Mouse (Mus musculus): ENCODE data around the gene Hcn3. TPM values are rescaled to one million over a fixed set of nuclear protein-coding genes. Genes with fewer than 3 reads are reported as not detected.
A peak's percentile ranks its signal among the peaks of the same experiment; 100 is the strongest.
"Not testable (repeated sequence)": the region's sequence is repeated elsewhere in the genome, so short reads cannot be mapped to it uniquely, and the experiment has no call there.

Hcn3 gene
- polyA plus RNA-seq, 2 experiments from 2014 or later, result 0.50 to 0.69 TPM

DNA sequence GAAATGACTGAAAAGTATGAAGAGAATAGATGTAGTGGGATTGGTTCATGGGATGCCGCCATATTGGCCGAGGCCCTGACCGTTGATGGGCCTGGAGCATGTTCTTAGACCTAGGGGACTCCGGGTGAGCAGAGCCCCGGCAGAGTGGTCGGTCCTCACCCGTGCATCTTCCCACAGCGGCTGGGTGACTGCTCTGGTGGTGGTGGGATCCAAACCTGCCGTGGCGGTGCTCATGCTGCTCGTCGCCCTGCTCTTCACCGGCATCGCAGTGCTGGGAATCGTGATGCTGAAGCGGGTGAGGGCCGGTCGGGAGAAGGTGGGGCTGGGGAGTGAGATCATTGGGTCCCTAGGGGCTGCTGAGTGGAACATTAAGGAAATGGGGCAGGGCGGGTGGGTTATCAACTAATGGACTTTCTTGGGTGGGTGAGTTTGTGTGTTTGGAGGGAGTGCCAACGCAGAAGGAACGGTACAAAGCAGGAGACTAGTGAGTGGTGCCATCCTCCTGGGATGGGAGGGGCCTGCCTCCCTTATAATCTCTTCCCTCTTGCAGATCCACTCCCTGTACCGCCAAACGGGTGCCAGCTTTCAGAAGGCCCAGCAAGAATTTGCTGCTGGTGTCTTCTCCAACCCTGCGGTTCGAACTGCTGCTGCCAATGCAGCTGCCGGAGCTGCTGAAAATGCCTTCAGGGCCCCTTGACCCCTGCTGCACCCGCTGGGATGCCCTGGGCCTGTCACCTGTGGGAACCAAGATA is 21.9 kb upstream of the Hcn3 start:
- no peak for ATAC-seq

DNA sequence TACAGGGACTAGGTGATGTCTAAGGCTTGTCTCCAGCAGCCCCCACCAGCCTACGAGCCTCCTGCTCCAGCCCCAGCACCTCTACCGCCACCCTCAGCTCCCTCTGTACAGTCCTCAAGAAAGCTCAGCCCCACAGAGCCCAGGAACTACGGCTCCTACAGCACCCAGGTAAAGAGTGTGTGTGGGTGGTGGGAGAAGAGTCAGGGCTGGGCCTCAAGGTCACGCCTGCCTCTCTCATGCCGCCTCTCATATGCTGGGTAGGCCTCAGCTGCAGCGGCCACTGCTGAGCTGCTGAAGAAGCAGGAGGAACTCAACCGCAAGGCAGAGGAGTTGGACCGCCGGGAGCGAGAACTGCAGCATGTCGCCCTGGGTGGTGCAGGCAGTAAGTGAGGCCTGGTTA is 19.1 kb upstream of the Hcn3 start:
- ATAC-seq, result no peak

DNA sequence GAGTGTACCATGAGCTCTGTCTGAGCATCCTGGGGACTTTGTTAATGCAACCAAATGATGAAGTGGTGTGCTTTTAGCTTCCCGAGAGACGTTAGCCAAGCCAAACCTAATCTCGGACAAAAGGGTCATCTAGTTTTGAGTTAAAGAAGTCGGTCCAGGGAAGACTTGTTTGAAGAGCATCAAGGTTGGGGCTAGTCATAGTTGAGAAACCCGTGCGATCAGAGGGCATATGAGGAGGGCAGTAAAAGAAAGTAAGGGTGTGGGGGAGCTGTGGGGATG is 18.1 kb upstream of the Hcn3 start:
- ATAC-seq, result no peak

DNA sequence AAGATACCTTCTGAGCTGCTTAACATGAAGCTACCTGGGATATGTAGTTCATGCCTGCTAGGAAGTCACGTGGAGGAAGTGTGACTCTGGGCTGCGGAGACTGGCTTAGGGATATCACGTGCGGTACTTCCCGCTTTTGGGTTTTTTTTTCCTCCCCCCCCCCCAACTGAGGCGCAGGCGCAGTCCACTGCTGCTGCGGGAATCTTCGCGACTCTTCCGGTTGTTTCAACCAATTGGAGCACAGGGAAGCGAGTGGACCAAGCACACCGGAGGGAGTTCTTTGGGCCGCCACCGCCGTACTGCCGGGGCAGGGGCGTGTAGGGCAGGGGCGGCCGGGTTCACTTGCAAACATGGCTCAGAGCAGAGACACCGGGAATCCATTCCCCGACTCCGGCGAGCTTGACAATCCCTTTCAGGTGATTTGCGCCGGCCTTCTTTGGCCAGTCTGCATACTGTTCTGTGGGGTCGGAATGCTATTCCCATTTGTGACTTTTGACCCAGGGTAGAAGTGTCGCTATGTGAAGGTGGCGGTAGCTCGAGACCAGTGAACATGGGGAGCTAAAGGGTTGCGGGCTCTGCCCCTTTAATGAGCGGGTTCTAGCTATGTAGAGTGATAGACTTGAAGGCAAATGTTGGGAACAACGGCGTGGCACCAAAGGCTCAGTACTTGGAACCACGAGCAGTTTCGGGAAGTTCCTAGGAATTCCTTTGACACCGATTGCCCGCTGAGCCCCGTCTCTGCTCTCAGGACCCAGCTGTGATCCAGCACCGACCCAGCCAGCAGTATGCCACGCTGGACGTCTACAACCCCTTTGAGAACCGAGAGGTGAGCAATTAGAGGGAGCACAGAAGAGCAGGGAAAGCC is 17.5 kb upstream of the Hcn3 start, which contains the start of gene Scamp3:
Scamp3 (plus strand) TSS at position 232 of the 865 bp plus-strand sequence.
- ATAC-seq, result peak; percentile 97

DNA sequence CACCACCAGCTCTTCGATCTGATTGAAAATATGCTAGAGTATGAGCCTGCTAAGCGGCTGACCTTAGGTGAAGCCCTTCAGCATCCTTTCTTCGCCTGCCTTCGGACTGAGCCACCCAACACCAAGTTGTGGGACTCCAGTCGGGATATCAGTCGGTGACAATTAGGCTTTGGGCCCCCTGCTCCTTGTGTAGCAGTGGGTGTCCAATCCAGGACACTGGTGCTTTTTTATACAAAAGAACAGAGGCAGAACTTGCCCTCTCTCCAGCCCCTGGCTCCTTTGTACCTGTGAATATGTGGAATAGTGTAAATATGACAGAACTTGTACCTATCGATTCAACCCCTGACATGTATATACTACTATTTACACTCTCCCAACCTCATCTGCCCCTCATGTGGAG is 16.4 kb upstream of the Hcn3 start:
- ATAC-seq, result no peak

DNA sequence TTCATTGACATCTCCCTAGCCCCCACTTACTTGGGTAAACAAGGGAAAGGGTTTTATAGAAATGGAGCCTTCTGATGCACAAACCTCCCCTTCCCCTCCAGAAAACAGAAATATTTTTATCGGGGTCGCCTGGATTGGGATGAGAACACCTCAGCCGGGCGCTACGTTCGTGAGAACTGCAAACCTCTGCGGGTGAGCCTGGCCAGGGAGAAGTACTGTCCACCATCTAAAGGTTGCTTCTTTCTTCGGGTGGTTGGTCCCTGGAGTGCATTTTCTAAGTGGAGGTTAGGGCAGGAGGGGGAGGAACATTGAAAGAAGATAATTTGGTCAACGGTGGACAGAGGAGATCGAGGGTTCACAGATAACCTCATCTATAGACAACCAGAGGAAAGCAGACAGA is 15.5 kb upstream of the Hcn3 start:
- ATAC-seq, result no peak

DNA sequence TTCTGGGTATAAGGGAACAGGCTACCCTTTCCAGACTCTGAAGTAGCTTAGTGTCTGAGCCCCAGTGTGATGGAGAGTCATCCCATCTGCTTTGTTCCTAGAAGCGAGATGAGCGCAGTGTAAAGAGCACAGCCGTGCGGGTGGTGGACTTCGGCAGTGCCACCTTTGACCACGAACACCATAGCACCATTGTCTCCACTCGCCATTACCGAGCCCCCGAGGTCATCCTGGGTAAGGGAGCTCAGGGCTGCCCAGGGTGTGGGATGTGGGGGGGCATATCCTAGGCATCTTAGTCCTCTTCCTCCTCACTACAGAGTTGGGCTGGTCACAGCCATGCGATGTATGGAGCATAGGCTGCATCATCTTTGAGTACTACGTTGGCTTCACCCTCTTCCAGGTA is 14.8 kb upstream of the Hcn3 start:
- ATAC-seq, result no peak

DNA sequence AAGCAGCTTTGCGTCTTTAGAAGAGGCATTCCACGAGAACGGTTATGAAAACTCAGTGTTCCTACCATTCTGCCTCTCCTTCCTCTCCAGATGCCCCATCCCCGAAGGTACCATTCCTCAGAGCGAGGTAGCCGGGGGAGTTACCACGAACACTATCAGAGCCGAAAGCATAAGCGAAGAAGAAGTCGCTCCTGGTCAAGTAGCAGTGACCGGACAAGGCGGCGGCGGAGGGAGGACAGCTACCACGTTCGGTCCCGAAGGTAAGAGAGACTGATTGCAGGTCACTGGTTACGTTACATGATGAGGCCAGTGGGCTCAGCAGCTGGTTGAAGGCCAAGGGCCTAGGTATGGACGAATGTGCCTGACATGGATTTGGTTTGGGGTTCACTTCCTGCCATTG is 6.9 kb upstream of the Hcn3 start:
- ATAC-seq, result no peak

DNA sequence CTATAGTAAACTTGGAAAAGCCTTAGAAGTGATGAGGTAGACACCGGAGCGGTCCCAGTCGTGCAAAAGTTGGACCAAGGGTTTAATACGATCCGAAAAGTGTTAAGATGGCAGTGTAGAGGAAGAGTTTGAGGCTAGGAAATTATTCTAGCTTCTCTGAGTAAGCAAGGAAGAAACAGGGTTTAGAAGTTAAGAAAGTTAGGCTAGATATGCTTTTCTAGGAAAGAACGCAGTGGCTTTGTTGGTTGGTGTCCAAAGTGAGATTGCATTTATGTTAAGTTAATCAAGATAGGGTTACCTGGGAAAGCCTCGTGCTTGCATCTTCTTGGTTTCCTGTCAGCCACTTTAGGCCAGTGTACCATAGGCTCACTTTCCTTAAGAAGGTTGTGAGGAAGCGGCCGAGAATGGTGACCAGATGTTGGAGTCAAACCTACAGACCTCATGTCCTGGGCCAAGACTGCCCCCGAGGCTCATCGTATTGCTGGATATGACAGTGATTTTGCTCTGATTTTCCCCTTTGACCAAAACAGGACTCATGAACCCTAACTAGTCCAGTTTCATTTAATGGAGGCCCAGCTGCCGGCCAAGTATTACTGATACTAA is 5.4 kb upstream of the Hcn3 start:
- no peak for ATAC-seq

DNA sequence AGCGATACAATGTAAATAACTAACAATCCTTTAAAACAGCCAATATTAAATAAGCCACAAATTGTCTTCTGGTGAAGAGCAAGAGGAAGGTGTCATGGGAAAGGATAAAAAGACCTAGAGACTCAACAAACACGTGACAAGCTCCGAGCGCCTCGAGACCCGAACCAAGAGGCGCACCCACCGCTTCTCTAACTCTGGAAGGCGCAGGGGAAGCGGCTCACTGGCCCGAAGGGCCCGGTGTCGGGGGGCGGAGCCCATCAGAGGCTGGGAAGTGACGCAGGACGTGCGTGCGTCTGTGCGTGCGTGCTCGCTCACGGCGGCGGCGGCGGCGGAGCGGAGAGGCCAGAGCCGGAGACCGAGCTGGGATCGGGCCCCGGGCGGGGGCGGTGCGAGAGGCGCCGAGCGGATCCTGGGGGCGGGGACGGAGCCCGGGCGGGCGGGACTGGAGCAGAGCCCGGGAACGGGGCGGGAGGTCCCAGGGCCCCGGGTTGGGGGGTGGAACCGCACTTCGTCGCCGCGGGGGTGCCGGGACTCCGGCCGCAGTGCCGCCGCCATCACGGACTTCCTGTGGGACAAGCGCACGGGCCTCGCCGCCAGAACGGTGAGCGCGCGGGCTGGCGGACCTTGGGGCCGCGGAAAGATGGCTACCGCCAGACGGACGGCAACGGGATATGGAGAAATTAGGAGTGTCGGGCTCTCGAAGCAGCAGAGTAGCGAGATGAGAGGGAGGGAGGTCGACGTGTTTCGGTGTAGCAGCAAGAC is 4.7 kb upstream of the Hcn3 start, which contains the start of gene Clk2:
Clk2 (plus strand) TSS at position 290 of the 762 bp plus-strand sequence.
- peak; percentile 95 for ATAC-seq

DNA sequence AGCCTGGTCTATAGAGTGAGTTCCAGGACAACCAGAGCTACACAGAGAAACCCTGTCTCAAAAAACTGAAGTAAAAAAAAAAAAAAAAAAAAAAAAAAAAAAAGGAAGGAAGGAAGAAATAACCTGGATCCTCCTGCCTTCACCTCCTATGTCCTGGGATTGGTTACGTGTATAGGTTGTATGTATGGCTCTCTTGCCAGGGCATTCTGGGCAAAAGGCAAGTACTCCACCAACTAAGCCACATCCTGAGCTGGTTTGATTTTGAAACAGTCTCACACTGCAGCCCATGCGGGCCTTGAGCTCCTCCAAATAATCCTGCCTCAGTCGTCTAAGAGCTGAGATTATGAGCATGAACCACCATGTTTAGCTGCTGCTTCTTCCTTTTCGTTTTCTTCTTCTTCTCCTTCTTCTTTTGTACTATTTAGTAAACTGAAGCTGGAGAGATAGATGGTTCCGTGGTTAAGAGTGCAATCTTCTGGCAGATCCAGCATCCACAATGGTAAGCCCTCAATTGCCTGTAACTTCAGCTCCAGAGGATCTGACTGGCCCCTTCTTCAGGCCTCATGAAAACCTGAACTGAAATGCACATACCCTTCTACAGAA is 3.7 kb upstream of the Hcn3 start:
- ATAC-seq, result no peak

DNA sequence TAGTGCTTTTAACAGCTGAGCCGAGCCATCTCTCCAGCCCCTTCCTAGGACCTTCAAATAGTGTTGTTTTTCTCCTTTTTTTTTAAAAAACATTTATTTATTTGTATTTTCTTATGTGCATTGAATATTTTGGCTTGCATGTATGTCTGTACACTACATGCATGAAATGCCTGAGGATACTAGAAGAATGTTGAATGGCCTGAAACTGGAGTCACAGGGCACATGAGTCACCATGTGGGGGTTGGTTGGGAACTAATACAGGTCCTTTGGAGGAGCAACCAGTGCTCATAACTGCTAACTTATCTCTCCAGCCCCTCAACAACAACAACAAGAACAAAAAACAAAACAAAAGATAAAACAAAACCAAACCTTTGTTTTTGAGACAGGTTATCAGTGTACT is 3.1 kb upstream of the Hcn3 start:
- no peak for ATAC-seq

DNA sequence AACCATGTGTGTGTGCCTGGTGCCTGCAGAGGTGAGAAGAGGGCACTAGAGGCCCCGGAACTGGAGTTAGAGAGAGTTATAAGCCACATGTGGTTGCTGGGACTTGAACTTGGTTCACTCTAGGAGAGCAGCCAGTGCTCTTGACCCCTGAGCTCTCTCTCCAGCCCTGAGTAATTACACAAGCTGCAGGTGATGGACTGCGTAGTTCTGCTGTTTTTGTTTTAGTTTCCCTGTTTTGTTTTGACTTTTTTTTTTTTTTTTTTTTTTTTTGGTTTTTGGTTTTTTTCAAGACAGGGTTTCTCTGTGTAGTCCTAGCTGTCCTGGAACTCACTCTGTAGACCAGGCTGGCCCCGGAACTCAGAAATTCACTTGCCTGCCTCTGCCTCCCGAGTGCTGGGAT is 1.8 kb upstream of the Hcn3 start:
- no peak for ATAC-seq

DNA sequence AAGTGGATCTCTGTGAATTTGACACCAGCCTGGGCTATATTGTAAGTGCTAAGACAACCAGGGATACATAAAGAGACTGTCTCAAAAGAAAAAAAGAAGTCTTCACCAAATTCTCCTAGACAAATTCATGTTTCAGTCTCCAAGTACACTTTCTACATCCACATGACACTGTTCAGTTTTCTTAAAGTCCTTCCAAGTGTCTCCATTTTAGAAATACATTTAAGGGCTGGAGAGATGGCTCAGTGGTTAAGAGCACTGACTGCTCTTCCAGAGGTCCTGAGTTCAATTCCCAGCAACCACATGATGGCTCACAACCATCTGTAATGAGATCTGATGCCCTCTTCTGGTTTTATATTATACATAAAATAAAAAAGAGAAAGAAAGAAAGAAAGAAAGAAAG is 1.2 kb upstream of the Hcn3 start:
- not testable (repeated sequence) for ATAC-seq

DNA sequence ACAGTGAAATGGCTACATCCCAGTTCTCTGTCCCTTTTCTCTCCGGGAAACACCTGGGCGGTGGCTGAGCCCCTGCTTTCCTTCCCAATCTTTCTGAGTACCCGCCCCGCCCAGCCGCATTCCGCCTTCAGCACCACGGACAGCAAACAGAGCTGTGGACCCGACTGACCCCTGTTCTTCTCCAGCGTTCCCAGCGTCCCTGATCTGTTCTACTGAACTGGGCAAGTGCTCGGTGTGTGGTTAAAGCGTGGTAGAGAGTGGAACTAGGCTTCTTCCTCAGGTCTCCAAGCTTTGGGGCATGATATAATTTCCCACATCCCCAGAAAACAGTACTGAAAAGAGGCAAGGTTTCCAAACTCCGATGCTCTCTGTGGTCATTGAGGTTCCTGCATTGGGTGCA is 785 bp downstream of the Hcn3 start:
- ATAC-seq, result no peak

DNA sequence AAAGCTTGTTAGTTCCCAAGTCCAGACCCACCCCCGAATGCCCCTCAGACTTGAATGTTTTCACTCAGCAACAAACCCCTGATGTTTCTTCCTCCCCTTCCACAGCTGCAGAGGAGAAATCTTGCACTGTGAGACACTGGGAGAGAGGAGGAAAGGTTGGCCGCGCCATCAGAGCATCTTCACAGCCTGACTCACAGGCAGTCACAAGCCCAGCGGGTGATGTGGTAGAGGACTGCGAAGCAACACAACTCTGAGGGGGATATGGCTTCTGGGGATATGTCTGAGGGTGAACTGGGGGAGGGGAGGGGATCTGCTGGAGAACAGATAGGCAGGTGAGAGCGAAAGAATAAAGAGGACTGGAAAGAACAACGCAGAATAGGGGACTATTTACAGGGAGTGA is 1.3 kb downstream of the Hcn3 start:
- ATAC-seq, result no peak

DNA sequence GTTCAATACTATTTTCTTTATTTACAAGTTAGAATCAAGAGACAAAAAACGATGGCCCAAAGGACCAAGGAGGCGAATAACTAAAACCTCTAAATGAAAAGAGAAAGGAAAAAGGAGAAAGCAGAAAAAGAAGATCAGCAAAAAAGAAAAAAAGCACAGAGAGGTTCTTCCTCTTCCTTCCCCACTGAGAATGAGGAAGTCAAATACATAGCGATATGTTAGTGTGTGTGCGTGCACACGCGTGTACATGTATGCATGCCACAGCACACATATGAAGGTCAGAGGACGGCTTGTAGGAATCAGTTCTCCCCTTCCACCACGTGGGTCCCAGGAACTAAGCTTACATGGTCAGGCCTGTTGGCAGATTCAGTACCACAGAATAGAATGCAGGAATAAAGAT is 3.0 kb downstream of the Hcn3 start:
- no peak for ATAC-seq

DNA sequence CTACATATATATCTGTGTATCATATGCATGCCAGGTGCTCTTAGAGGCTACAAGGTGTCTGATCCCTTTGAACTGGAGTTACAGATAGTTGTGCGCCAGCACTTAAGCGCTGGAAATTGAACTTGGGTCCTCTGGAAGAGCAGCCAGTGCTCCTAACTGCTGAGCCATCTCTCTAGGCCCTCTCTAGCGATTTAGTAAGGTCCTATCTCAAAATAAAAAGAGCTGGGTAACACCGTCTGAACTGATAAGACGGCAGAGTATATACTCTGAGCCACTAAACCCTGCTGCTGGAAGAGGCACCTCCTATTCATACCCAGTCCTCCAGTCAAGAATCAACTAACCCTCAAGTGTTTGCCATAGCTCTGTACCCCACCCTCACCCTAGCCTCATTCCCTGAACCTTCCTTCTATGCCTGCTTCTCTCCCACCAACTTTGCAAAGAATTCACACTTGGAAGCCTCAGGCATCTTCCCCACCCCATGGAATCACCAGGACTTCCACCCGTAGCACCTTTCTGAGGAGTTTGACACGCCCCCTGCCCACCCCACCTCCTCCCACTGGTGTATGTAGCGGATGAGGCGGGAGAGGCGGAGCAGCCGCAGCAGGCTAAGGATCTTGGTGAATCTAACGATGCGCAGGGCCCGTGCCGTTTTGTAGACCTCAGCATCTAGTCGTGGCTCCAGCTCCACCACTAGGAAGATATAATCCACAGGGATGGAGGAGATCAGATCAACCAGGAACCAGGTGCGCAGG is 7.7 kb downstream of the Hcn3 start:
- no peak for ATAC-seq

DNA sequence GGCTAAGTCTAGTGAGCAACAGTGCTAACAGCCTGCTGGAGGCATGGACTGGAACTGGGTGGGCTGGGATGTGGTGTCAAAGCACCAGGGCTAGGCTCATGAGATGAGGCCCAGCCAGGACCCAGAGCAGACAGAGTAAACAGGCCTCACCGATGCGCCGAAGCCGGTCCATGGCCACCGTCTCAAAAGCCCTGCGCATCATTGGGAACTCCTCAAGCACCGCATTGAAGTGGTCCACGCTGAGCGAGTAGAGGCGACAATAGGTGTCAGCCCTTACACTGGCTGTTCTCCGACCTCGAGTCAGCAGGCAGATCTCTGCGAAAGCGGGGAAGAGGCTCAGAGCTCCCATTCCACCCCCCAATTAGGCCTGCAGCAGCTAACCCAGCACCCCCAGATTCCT is 11.4 kb downstream of the Hcn3 start:
- ATAC-seq, result no peak

DNA sequence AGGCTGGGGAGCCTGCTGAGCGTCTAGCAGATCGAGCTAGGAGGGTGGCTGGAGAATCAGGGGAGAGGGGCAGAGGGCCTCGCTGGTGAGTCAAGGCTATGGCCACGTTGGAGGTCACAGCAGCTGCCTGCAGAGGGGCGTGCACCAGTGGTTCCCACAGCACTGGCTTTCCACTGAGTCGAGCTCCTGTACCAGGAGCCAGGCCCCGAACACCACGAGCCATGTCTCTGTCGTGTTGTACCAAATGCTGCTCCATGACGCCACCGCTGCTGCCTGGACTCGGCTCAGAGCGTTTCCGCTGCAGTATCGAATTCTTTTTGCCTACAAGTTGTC is 12.1 kb downstream of the Hcn3 start:
- ATAC-seq, result no peak

DNA sequence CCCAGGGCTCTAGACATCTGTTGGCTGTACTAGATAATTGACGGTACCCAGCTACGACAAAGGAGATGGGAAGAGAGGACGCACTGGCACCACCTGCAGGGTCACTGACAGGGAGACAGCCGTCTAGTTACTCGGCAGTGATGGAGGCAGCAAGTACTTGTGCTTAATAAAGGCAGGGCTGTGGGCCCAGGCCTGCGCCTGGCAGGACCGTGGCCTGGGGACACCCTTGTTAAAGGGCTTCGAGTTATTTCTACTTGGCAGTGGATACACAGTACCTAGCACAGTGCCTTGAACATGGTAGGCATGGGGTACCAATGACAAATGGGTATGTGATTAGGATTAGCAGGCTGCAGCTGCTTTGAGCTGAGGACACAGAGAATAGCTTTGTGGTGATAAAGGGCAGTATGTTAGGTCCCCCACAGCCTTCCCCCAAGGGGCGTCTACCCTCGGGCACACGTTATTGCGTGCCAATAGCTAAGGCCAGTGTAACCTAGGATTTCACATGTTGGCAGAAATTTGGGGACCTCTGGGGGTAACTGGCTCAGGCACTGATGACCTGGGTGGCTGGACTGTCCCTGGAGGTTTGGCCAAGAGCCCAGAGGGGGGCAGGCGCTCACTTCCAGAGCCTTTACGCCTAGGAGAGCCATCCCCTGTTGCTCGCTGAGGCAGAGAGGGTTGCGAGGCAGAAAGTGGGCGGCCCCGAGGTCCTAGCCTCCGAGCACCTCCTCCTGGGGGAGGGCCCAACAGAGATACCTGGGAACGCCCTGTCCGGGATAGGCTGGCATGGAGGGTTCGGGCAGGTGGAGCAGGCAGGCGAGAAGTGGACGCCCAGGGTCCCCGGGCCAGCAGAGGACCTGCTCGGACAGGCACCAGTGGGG is 12.7 kb downstream of the Hcn3 start:
- no peak for ATAC-seq
